Mouse (Mus musculus) CD4-positive, CD25-positive, alpha-beta regulatory T cell, adult 4 months (primary cell): ENCODE measurements around the gene Pkd1. TPM values are rescaled to one million over a fixed set of nuclear protein-coding genes. Genes with fewer than 3 reads are reported as not detected.

ENCODE experiments used
- ATAC-seq: one replicate; pipeline ENCODE4 v1.8.0; 2017
- polyA plus RNA-seq, 2 experiments: library from polyadenylated mRNA; unstranded; fragments of 100-300 nt; shearing (Covaris generic); gene quantifications; one replicate each; pipeline ENCODE4 v1.2.1; 2017

The Pkd1 gene
- polyA plus RNA-seq, 2 experiments from 2014 or later: 16.8 to 34.7 TPM

DNA sequence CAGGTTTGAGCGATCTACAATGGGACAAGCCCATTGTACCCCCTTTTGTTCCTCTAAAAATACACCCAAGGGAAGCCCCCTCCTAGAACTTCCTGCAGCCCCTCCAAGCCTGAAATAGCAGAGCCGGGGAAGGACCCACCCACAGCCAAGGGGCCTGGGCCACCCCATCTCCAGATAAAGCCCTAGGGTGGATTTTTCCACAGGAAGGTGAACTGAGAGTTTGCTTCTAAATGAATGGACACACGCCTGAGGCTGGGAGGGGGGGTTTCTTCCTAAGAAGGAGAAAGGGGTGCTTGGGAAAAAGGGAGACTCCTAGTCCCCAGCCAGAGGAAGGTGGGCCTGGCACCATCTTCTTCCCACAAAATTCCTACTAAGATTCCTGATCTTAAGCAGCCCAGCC lies 96.3 kb downstream of the Pkd1 start:
- ATAC-seq: no peak

Other genes starting within 250 kb of the Pkd1 start
- under 1 TPM in 1 of 2 experiments, not detected in 1; 0.49 TPM for gene Abca17, start 198.8 kb upstream of the Pkd1 start, polyA plus RNA-seq
- 10 to 100 TPM; 17.0 to 23.7 TPM for gene Abca3, start 197.9 kb upstream of the Pkd1 start, polyA plus RNA-seq
- gene Rnps1, start 135.3 kb upstream of the Pkd1 start, polyA plus RNA-seq: 100 to 1,000 TPM; 127 to 181 TPM
- 10 to 100 TPM; 50.3 to 57.7 TPM for gene Eci1, start 123.2 kb upstream of the Pkd1 start, polyA plus RNA-seq
- gene Dnase1l2, start 106.7 kb upstream of the Pkd1 start, polyA plus RNA-seq: 1 to 10 TPM; 7.4 to 8.3 TPM
- 10 to 100 TPM; 34.3 to 62.8 TPM for gene E4f1, start 79.5 kb upstream of the Pkd1 start, polyA plus RNA-seq
- 1 to 10 TPM; 4.1 to 5.3 TPM for gene Pgp, start 79.4 kb upstream of the Pkd1 start, polyA plus RNA-seq
- gene Bricd5, start 76.0 kb upstream of the Pkd1 start, polyA plus RNA-seq: not detected
- gene Mlst8, start 70.8 kb upstream of the Pkd1 start, polyA plus RNA-seq: 10 to 100 TPM; 14.3 to 25.8 TPM
- under 1 TPM; 0.16 TPM for gene Caskin1, start 61.2 kb upstream of the Pkd1 start, polyA plus RNA-seq
- 10 to 100 TPM; 52.8 to 72.1 TPM for gene Traf7, start 21.9 kb upstream of the Pkd1 start, polyA plus RNA-seq
- gene Rab26, start 15.6 kb upstream of the Pkd1 start, polyA plus RNA-seq: 1 to 10 TPM; 4.0 to 5.0 TPM
- gene Tsc2, start 82.8 kb downstream of the Pkd1 start, polyA plus RNA-seq: 10 to 100 TPM; 20.5 to 28.2 TPM
- gene Nthl1, start 82.8 kb downstream of the Pkd1 start, polyA plus RNA-seq: 1 to 10 TPM; 3.1 to 6.0 TPM
- not detected for gene Slc9a3r2, start 100.5 kb downstream of the Pkd1 start, polyA plus RNA-seq
- not detected for gene Npw, start 108.6 kb downstream of the Pkd1 start, polyA plus RNA-seq
- gene Zfp598, start 119.9 kb downstream of the Pkd1 start, polyA plus RNA-seq: 1 to 10 TPM; 3.7 to 5.4 TPM
- gene Syngr3, start 140.1 kb downstream of the Pkd1 start, polyA plus RNA-seq: 1 to 10 TPM; 1.1 TPM
- gene Gfer, start 146.3 kb downstream of the Pkd1 start, polyA plus RNA-seq: 10 to 100 TPM; 13.5 to 21.7 TPM
- 1 to 10 TPM; 1.2 to 1.4 TPM for gene Noxo1, start 146.4 kb downstream of the Pkd1 start, polyA plus RNA-seq
- 10 to 100 TPM; 38.1 to 71.3 TPM for gene Tbl3, start 157.8 kb downstream of the Pkd1 start, polyA plus RNA-seq
- gene Rnf151, start 168.2 kb downstream of the Pkd1 start, polyA plus RNA-seq: not detected
- 100 to 1,000 TPM; 608 to 780 TPM for gene Rps2, start 168.3 kb downstream of the Pkd1 start, polyA plus RNA-seq
- 100 to 1,000 TPM; 227 to 245 TPM for gene Ndufb10, start 174.6 kb downstream of the Pkd1 start, polyA plus RNA-seq
- gene Rpl3l, start 178.0 kb downstream of the Pkd1 start, polyA plus RNA-seq: not detected
- gene Msrb1, start 186.8 kb downstream of the Pkd1 start, polyA plus RNA-seq: 10 to 100 TPM; 29.3 to 30.1 TPM
- not detected for gene Hs3st6, start 203.2 kb downstream of the Pkd1 start, polyA plus RNA-seq